Mouse (Mus musculus) kidney, postnatal 10 days (tissue): ENCODE results near the gene Olfr181.

Experiments used
- DNase-seq: peaks from one replicate; pipeline ENCODE4 v3.0.0; 2021; ENCODE audit warnings: mixed read lengths

The Olfr181 gene

GRCm38 (mm10) chr16:58928655-58929054 is at the start of gene Olfr181:
TSS of gene Olfr181 (minus strand) at chr16:58928755.
- no peak for DNase-seq

- DNase-seq: no peak
Observed at GRCm38 (mm10) chr16:58929292-58929691, 737 bp upstream of the Olfr181 start, which contains the start of gene Olfr180. TSS of gene Olfr180 (minus strand) at chr16:58929392.

- no peak for DNase-seq
Observed at GRCm38 (mm10) chr16:58891963-58892362, 36.6 kb downstream of the Olfr181 start, which contains the start of gene Olfr178. TSS of gene Olfr178 (minus strand) at chr16:58892063.

- no peak for DNase-seq
Observed at GRCm38 (mm10) chr16:58884416-58884815, 44.1 kb downstream of the Olfr181 start.
